Mouse (Mus musculus): Measurements from ENCODE around the gene Dlec1. TPM values are rescaled to one million over a fixed set of nuclear protein-coding genes. Genes with fewer than 3 reads are reported as not detected.

Dlec1 gene
- total RNA-seq (2021) (1 to 10 TPM; 2.0 to 2.2 TPM), polyA plus RNA-seq (2012; rRNA removed) (1.1 and 1.5 TPM in 2 replicates)
- long read RNA-seq: 0 reads

- DNase-seq: peak; percentile 86
Measured at GRCm38 (mm10) chr9:119101992-119102782, at the start of gene Dlec1. Gene Dlec1 (plus strand): TSS chr9:119102478.

- no peak for DNase-seq
Measured at GRCm38 (mm10) chr9:119053964-119054576, 48.2 kb upstream of the Dlec1 start.

DNA sequence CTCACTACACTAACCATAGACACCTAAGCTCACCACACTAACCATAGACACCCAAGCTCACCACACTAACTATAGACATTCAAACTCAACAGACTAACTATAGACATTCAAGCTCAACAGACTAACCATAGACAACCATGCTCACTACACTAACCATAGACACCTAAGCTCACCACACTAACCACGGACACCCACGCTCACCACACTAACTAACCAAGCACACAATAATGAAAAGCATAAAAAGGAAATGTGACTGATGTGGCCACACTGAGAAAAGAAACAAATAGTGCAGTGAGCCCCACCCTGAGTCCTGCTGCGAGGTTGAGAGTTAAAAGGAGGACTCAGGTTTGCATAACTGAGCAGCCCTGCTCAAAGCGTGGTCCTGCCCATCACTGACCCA is 46.9 kb upstream of the Dlec1 start:
- DNase-seq: no peak

- no peak for DNase-seq
Measured at GRCm38 (mm10) chr9:119058245-119058644, 44.0 kb upstream of the Dlec1 start.

- DNase-seq: no peak
Measured at GRCm38 (mm10) chr9:119060701-119061100, 41.6 kb upstream of the Dlec1 start.

DNA sequence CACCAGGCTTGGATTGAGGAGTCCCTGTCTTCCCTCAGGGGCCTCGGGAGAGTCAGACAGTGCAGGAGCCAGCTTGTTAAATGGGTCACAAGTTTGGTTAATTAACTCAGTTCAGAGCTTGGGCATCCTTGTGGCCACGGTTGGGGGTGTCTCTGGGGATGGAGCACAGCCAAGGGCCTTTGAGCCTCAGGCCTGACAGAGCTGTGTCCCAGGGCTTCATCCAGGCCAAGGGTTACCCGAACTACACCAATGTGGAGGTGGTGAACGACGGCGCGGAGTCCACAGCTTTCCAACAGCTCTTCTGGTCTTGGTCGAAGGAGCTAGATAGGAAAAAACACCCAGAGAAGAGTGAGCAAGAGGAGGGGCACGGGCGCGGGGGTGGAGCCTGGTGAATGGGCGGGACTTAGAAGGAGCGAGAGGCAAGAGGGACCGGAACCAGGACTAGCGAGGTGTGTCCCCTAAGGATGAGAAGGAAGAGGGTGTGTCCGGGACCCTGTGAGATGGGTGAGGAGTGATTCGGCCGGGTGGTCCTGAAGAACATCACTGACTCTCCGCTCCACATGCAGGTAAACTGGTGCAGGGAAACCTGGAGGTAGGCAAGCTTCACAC is 39.1 kb upstream of the Dlec1 start:
- no peak for DNase-seq

- no peak for DNase-seq
Measured at GRCm38 (mm10) chr9:119064296-119064695, 38.0 kb upstream of the Dlec1 start.

- DNase-seq: peak; percentile 76
Measured at GRCm38 (mm10) chr9:119067601-119068000, 34.7 kb upstream of the Dlec1 start.

- DNase-seq: no peak
Measured at GRCm38 (mm10) chr9:119068266-119068665, 34.0 kb upstream of the Dlec1 start.

DNA sequence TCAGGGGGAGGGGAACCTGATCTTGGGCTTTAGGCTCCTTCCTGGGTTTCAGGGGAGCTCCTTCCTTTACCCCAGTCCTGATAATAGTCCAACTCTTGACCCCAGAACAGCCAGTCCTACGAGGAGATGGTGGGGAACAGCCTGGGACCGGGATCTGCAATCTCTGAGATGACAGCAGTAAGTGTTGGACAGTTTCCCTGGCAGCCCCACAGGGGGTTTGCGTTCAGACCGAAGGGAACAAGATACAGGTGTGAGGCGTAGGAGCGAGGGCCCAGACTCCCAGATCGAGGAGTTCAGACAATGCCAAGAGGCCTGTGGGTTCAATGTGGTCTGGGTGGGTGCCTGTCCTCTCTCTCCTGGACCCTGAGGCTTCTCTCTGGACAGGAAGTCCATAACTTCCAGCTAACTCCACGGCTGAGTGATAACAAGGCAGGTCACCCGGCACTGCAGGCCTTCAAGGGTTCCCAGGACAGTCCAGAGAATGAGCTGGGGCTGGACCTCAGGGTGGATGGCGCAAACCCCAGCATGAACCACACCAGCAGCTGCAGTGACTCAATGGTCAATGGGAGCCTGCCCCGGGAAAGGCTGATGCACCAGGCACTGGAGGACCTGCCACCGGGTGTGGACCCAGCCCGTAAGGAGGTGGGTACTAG is 32.0 kb upstream of the Dlec1 start:
- DNase-seq: no peak

DNA sequence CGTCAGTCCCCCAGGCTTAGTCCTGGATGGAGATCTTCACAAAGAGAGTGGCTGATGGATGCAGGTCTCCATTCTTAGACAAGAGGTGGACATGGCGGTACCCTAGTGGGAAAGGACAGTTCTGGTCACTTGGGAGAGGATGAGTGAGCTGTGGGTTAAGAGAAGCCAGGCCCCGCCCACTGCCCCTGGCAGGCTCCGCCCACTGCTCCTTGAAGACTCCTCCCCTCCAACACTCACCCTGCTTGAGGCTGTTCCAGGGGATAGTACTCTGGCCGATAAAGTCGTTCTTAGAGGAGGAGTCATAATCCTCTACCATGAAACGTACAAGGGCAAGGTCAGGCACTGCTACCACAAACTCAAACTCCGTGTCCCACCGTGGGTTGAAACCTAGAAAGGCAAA is 30.5 kb upstream of the Dlec1 start:
- DNase-seq: no peak

DNA sequence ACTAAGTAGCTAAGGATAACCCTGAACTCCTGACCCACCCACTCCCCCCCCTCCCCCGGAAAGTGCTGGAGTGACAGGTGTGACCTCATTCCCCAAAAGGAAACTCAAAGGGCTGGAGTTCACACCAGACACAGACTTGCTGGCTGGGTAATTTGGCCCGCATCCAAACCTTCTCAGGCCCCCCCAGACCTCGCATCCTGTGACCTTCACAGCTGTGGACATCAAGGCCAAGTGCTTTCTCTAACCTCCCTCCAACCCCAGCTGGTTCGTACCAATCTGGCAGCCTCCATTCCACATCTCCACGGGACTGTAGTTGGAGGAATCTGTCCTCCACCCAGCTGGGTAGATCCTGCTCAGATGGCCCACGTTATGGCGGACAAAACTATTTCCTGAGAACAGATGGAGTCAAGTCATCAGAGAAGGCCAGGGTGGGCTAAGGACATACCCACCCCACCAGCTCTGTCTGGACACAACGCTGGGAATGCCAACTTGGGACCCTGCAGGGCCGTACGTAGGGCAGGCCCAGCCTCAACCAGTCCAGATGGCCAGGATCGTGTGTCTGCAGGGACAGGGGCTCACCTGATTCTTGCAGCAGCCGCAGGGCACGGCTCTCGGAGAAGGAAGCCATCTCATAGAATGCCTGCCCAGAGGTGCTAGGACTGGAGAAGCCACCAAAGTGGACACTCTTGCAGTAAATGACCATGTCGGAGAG is 28.9 kb upstream of the Dlec1 start:
- peak; percentile 47 for DNase-seq

- no peak for DNase-seq
Measured at GRCm38 (mm10) chr9:119075685-119076084, 26.6 kb upstream of the Dlec1 start.

DNA sequence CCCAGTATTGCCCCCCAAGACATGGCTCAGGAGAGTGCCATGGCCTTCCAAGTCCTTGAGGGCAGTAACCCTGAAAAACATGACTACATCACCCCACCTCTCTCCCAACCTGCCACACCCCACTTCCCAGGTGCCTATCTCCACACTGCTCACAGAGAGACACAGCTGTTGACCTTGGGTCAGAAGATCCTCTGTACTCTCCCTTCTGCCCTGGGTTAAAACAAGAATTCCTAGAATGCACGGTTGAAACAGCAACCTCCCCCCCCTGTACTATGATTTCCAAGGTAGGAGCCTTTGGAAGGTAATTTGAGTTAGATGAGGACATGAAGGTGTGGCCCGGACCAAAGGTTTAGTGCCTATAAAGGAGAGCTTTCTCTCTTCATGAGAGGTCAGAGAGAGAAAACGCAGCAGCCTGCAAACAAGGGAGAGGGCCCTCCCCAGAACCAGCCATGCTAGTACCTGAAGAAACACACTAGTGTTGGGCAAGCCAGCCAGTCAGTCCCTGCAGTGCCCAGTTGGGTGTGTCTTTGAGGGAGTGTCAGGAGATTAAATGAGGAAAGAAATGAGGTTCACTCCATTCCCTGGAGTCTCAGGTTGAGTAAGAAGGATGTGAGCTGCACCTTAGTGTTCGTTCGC is 22.1 kb upstream of the Dlec1 start:
- no peak for DNase-seq

DNA sequence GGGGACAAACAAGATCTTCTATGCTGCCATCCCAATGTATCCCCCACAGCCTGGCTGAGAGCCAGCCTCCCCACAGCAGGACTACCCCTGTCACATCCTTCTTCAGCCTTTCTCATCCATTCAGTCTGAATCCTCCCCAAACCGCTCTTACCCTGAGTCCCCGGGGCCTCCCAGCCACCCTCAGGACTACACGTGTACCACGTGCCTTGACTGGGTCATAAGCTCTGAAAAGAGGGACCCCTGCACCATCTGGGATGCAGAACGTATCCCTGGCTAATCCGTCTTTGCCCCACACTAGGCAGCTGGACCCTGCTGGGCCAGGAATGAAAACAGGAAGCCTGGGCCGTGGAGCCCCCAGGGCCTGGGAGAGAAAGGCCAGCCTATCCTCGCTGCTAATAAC is 20.2 kb upstream of the Dlec1 start:
- DNase-seq: no peak

DNA sequence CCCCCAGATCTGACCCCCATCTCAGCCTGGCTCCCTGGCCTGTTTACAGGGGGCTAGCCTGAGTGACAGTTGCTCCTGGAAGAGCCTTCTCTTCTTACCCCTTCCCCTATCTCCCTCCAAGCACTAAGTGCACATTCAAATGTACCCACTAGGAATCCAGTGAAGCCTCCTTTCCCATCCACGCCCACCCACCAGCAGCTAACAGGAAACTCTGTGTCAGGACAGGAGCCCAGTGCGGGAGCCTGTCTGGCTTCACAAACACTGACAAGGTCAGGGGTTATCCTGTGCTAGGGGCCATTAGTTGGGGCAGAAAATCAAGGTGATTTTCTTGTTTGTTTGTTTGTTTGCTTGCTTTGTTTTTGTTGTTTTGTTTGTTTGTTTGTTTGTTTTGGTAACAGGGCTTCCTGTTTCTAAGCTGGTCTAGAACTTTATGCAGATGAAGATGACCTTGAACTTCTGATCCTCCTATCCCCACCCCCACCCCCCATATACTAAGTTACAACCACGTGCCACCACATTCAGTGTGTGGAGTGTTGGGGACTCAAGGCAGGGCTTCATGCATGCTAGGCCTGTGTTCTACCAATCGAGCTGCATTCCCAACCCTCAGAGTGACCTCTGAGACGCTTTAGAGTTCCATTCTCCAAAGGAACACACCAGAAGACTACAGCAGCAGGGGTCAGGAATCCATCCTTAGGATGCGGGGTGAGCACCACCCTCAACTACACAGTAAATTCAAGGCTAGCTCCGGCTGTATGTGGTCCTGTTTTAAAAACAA is 19.4 kb upstream of the Dlec1 start:
- no peak for DNase-seq

DNA sequence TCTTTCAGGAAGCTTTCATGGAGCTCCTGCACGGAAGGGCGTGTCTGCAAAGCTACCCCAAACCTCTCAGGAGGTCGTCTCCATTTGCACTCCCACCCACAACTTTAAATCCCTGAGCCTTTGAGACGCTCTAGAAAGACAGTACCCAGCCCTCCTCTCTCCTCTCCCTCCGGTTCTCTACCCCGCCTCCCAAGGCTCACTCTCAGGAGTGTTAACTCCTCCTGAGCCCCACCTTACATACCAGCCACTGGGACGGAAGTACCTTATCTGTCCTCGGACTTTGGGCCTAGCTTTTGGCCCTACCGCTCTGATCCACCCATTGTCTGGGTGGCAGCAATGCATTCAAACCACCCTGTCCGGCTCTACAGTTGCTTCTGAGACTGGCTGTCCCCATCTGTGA is 18.3 kb upstream of the Dlec1 start:
- no peak for DNase-seq

DNA sequence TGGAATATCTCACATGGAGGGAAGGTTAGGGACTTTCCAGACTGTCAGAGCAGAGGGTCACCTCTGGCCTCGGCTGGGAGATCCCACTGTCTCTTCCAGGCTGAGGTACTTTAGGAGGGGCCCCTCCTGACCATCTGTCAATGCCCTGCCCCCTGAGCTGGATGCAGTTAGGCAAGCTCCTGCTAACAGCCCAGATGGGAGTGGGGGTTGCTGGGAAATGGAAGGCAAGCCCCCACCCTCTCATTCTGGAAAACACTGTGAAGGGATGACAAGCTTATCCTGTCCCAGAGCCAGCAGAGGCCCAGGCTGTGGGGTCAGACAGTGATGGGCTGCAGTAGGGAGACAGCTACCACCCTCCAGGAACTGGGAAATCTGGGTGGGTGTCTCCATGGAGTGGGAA is 15.8 kb upstream of the Dlec1 start:
- DNase-seq: no peak

DNA sequence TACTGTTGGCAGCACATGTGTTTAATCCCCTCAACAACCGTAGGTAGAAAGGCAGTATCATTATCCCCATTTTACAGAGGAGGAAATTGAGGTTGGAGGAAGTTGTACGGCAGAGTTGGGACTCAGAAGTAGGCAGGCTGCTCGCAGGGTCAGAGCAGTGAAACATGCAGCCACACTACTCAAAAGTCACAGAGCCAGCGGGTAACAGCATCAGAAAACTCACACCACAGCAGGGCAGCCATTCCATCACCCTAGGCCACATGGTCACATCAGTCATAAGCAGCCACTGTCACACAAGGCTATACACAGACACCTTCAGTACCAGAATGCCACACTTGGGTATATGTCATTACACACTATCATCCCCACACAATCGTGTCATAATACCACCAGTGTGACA is 15.0 kb upstream of the Dlec1 start:
- DNase-seq: no peak

- peak; percentile 98 for DNase-seq
Measured at GRCm38 (mm10) chr9:119088148-119088801, 14.0 kb upstream of the Dlec1 start.

Data from adrenal gland, adult 2 months (tissue).